ENCODE assay signal across 8 mouse cellular contexts in genomic region chr11:119942201-119942726, GRCm38 (mm10). TPM values are rescaled to one million over a fixed set of nuclear protein-coding genes. Genes with fewer than 3 reads are reported as not detected.
DNase-seq lines count a peak whose midpoint lies in the region; ATAC-seq lines count a peak whose summit lies in the region.

No protein-coding gene starts in this region.

- under 1% methylated on average over 43 of the region's 43 CpGs for WGBS in hindbrain, embryonic 12.5 days

- peak overlapping the region; percentile 61 for H3K9ac ChIP-seq in hindbrain, embryonic 12.5 days

- H3K27me3 ChIP-seq in megakaryocyte, embryonic 14.5 days (replicated peaks), result peaks cover 61% of the 10 kb centered on the region
- H3K27me3 ChIP-seq in hindbrain, embryonic 12.5 days, result peaks cover 21% of the 10 kb centered on the region

- H3K4me1 ChIP-seq in megakaryocyte, embryonic 14.5 days, result peaks cover 92% of the 10 kb centered on the region
- peaks cover 54% of the 10 kb centered on the region for H3K4me1 ChIP-seq in hindbrain, embryonic 12.5 days

- H3K36me3 ChIP-seq in megakaryocyte, embryonic 14.5 days (replicated peaks; ENCODE audit: low read length), result peaks cover 18% of the 10 kb centered on the region
- H3K36me3 ChIP-seq in hindbrain, embryonic 12.5 days, result no peaks in the 10 kb centered on the region

- H3K27ac ChIP-seq in hindbrain, embryonic 12.5 days, result peak overlapping the region; percentile 74; the same call in 1 of the 2 replicates

- peak; percentile 0; the same call in 1 of the 2 replicates for ATAC-seq in cerebellum, adult (ENCODE audit: insufficient number of reproducible peaks, low FRiP score, low TSS enrichment)
- no peak for ATAC-seq in megakaryocyte, adult 5-6 weeks (ENCODE audit: poor library complexity, severe bottlenecking)
- ATAC-seq in hindbrain, embryonic 12.5 days (ENCODE audit: low FRiP score), result peak; percentile 55

- H3K4me2 ChIP-seq in hindbrain, embryonic 12.5 days (replicated peaks), result peak overlapping the region; percentile 84

- peak overlapping the region; percentile 97 for H3K4me3 ChIP-seq in megakaryocyte, embryonic 14.5 days (replicated peaks)
- H3K4me3 ChIP-seq in hindbrain, embryonic 12.5 days, result peak overlapping the region; percentile 69

- DNase-seq in cerebellum, postnatal 25 days, result no peak
- peak; percentile 45 for DNase-seq in lung, postnatal 36 days
- DNase-seq in thymus, adult 18-20 months, result no peak
- DNase-seq in layer of hippocampus, postnatal 14 days (ENCODE audit: low spot score in 2 of 2), result no peak

- H3K9me3 ChIP-seq in megakaryocyte, embryonic 14.5 days, result no peaks in the 10 kb centered on the region
- no peaks in the 10 kb centered on the region for H3K9me3 ChIP-seq in hindbrain, embryonic 12.5 days (replicated peaks)

RNA-seq across cellular contexts. Expression of gene Baiap2, which starts 0.3 kb away (rescaled TPM):
- polyA plus RNA-seq in megakaryocyte, embryonic 14.5 days (2012; ENCODE audit: insufficient read depth, low replicate concordance), result 37.8 and 62.9 TPM in 2 replicates
- total RNA-seq in megakaryocyte, adult 5-6 weeks (2015), result 6.2 TPM in 2 replicates
- total RNA-seq in megakaryocyte, adult 5-6 weeks (2017), result 6.2 and 6.9 TPM in 2 replicates
- 10.6 TPM in 2 replicates for polyA plus RNA-seq in hindbrain, embryonic 12.5 days (2016; fragmentation: Nextera tagmentation; extraction: Ambion mirVana)
- total RNA-seq in layer of hippocampus, postnatal 14 days (2021), result 100 to 1,000 TPM; 148 TPM

RNA-seq across cellular contexts. Expression of gene Chmp6, which starts 29.0 kb away (rescaled TPM):
- polyA plus RNA-seq in megakaryocyte, embryonic 14.5 days (2012; ENCODE audit: insufficient read depth, low replicate concordance), result 58.8 and 62.5 TPM in 2 replicates
- total RNA-seq in megakaryocyte, adult 5-6 weeks (2015), result 20.7 and 21.7 TPM in 2 replicates
- 54.8 and 79.3 TPM in 2 replicates for total RNA-seq in megakaryocyte, adult 5-6 weeks (2017)
- polyA plus RNA-seq in hindbrain, embryonic 12.5 days (2016; fragmentation: Nextera tagmentation; extraction: Ambion mirVana), result 91.7 and 99.3 TPM in 2 replicates
- 10 to 100 TPM; 37.1 to 39.1 TPM for total RNA-seq in layer of hippocampus, postnatal 14 days (2021)

Comparison
In these comparisons a context has a peak if more than half of its experiments do, and no peak if none do; other contexts are left out.
1. RNA of gene Baiap2, which starts 0.3 kb away (total RNA-seq): 148 TPM in layer of hippocampus, postnatal 14 days; 6.2 to 6.9 TPM in megakaryocyte, adult 5-6 weeks; every median in the first group is over 10 times any median in the second.